Mouse (Mus musculus) thymus, adult 2 months (tissue): ENCODE data around the gene Prkn.

Source experiments
- CTCF ChIP-seq: fragments of 200-500 bp; IDR thresholded peaks from 2 replicates; pipeline ENCODE4 v1.5.1; 2012; ENCODE audit warnings: mild to moderate bottlenecking, control low read depth, low read length, moderate library complexity, borderline replicate concordance; ENCODE audit not compliant: control insufficient read depth, poor library complexity, insufficient read depth; ENCODE audit errors: extremely low read depth
- POLR2A ChIP-seq: fragments of 200-500 bp; IDR thresholded peaks from 2 replicates; pipeline ENCODE4 v1.6.1; 2012; ENCODE audit warnings: mild to moderate bottlenecking, low read length, control low read depth, moderate library complexity; ENCODE audit not compliant: control insufficient read depth, poor library complexity, insufficient read depth; ENCODE audit errors: extremely low read depth

- TF ChIP-seq CTCF (no peak), POLR2A (no peak)
These were observed 48.5 kb upstream of the Prkn start for GRCm38 (mm10) chr17:10791661-10792060.
